Mouse (Mus musculus): ENCODE measurements at regions not wholly inside any gene's neighbourhood (a gene's known extent, or its start where the extent isn't known, plus 50 kb on each side); places are given as distances from the start of the nearest gene placed in this dataset.
"Not testable (repeated sequence)": the region's sequence is repeated elsewhere in the genome, so short reads cannot be mapped to it uniquely, and the experiment has no call there.

DNA sequence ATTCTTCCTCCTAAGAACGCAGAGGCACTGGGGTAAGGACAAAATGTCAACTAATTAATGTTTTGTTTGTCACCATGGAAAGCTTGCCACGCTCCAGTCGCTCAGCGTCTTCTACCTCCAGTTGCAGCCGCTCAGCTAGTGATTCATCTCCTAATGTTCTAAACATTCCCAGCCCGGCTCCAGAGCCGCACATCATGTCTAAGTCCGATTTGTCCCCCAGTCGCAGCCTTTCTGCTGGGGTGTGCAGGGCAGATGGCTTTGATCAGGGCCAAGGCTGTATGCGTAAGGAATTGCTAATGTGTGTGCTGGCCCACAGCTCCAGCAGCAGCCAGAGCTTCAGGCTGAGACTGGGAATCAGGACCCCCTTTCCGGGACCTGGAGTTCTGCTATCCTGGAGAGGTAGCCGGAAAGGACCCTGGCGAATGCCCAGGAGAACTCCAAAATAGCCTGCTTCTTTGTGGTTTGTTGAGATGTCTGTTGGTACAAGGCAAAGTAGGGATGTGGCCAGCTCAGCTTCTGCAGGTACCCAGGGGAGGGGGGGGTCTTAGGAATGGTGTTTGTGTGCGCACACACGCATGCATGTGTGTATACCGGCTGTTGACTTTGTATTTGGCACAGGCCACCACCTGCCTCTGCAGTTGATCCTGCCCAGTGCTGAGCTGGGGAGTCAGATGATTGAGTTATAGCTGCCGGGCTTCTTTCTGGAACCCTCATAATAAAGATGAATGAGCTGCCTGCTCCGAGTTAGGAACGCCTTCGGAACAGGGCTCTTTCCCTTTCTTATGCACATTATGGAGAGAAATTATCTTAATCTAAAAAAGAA, 143.0 kb upstream of the Kcng1 start:
- no peak for DNase-seq (ENCODE audit: low spot score)

DNA sequence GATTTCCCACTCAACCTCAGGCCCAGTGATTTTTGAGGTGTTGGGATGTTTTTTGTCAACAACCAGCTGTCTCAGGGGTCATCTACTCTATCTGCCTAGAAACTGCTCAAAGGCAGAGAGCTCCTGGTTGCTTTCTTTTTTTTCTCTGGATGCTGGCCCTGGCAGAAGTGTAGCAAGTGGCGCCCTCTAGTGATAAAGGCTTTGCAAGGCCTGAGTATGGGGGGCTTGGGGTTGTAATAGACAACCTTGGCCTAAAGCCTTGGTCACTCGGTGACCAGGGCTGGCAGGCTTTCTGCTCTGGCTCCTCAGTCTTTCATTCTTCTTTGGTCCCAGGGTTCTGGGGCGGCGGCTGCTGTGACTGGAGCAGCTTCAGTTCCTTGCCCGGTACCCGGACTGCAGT, 142.0 kb upstream of the Kcng1 start:
- no peak for DNase-seq (ENCODE audit: low spot score)

DNA sequence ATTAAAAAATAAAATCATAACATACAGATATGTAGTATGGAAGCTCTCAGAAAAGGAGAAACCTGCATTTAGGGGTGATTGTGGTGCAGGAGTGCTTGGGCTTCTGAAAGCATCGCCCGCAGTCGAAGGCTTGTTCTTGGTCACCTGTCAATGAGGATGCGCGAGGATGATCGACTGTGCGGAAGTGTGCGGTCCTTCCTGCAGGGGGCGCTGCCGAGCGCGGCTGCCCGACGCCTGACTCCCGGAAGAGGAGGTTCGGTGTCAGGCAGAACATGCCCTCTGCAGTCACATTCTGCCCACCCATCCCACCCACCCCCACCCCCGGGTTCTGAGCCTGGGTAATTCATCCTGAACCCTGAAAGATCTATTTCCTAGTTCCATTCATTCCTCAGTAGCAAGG, 133.6 kb upstream of the Kcng1 start:
- no peak for DNase-seq (ENCODE audit: low spot score)

DNA sequence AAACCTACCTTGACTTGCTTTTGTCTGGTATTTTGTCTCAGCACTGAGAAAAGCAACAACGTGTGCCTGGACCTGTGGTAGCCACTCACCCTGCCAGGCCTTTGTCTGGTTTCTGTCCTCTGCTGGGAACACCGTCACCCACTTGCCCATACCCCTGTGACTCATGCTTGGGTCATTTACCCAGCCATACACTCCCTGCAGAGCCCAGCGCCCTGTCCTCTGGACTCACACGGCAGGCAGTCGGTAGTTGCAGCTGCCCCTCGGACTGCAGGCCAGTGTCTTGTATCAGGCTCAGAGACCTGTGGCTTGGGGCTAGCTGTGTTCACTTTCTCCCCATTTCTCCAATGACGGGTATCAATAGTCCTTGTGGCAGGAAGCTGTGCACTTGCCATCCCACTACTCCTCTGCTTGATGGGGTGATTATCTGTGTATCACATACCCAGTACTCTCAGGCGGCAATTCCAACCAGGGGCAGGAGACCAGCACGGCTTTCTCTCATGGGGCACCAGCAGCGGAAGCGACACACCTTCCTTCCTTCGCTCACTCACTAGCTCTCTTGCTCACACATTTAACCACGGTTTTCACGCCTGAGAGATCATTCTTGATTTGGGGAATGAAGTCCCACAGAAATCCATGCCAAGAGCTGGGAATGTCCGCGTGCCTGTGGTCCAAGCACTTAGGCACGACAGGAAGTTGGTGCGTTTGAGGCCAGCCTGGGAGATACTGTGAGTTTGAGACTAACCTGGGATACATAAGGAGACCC, 132.8 kb upstream of the Kcng1 start:
- no peak for DNase-seq (ENCODE audit: low spot score)

DNA sequence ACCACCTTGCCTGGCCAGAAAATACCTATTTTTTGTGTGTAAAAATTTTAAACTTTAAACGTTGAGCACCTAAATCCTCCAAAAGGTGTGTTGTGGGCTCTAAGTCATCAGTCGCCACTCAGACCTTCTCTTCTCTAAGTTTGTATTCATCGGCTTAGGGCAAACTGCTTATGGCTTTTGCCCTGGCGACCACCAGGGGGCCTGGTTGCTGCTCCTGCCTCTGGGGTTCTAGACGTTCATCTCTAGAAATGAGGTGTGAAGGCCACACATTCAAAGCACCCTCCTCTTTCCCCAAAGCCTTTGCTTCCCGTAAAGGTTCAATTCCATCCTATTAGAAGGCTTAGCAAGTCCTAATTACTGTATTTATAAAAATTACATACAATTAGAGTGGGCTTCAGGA, 131.3 kb upstream of the Kcng1 start:
- DNase-seq (ENCODE audit: low spot score), result peak; percentile 9

DNA sequence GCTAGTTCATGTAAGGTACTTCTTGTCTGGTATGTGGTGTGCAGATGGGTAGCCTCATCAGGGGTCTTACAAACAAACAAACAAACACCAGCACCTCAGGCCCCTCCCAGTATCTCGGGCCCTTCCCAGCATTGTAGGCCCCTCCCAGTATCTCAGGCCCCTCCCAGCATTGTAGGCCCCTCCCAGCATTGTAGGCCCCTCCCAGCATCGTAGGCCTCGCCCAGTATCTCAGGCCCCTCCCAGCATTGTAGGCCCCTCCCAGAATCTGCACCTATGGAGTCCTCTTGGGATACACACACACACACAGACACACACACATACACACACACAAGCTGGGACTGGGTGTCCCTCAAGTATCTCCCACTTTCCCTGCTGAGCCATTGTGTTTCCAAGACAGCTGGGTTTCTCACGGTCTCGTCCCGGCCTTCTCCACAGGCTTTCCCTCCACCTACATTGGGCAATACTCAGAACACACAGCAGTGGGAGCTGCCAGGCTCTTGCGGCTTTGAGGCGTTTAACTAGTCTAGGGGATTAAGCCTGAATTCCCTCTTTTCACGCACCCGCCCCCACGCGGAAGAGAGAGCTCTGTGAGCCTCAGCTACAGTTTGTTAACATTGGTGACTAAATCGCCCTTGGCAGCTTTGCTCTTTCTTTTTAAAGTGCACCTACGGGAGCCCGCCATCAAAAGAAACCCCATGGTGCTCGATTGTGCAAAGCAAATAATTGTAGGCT, 121.4 kb upstream of the Kcng1 start:
- no peak for DNase-seq (ENCODE audit: low spot score)

DNA sequence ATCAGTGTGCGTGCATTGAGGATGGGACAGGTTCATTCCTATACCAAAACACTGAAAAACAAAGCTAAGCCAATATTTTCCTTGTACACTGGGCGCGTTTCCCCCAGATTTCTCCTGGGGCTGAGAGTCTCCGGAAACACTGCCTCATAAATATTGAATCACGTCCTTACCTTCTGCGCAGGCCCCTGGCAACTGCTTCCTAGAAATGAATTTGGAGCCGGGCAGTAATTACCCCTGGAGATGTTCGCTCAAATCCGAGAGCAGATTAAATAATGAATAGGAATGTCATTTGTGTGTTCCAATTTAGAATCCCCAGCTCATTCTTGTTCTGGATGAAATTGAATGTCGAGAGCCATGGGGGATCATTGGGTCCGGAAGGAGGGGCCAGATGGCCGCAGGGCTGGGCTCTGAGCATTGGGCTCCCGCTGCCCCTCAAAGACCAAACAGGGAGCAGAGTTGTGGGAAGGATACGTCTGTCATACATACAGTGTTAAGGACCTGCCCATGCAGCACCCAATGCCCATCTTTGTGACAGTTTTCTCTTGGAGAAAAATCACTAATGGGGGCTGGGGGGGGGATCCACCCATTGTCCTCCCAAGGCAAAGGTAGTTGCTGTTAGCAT, 117.7 kb upstream of the Kcng1 start:
- DNase-seq (ENCODE audit: low spot score), result no peak

DNA sequence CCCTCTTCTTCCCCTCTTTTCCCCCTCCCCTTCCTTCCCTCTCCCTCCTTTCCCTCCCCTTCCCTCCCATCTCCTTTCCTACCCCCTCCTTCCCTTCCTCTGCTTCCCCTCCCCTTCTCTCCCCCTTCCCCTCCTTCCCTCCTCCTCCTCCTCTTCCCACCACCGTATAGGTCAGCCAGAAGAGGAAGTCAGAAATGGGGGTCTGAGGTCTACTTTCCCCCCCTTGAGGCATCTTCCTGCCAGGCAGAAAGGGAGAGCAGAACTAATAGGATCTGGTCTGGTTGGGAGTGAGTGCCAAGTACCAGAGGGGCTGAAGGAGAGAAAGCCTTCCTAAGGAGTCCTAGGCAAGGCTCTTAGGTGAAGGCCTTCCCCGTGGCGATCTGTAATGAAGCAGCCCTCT, 114.8 kb upstream of the Kcng1 start:
- DNase-seq (ENCODE audit: low spot score), result no peak

DNA sequence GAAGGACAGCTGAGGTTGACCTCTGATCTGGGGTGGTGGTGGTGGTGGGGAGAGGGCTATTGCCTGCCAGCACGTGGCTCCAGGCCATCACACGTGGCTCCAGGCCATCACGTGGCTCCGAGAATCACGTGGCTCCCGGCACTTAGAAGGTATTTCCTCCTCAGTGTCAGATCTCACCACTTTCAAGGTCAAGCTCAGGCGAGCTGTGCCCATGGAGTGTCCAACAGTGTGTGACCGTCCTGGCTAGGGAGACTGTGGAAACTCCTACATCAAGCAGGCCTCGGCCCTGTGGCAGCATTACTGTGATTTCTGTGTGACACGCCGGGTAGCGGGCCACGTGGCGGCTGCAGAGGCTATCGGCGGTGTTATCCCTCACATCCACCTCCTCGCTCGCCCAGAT, 111.8 kb upstream of the Kcng1 start:
- no peak for DNase-seq (ENCODE audit: low spot score)

DNA sequence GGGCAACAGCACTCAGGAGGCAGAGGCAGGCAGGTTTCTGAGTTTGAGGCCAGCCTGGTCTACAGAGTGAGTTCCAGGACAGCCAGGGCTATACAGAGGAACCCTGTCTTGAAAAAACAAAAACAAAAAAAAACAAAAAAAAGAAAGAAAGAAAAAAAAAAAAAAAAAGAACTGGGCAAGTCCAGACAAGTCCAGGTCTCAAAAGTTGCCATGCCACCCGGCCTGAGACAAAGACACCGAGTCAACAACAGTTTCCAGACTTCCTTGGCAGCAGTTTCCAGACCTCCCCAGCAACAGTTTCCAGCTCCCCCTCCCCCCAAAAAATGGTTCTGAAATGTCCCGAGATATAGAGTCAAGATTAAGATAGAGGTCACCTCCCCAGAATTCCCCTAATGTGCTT, 110.6 kb upstream of the Kcng1 start:
- not testable (repeated sequence) for DNase-seq (ENCODE audit: low spot score)

DNA sequence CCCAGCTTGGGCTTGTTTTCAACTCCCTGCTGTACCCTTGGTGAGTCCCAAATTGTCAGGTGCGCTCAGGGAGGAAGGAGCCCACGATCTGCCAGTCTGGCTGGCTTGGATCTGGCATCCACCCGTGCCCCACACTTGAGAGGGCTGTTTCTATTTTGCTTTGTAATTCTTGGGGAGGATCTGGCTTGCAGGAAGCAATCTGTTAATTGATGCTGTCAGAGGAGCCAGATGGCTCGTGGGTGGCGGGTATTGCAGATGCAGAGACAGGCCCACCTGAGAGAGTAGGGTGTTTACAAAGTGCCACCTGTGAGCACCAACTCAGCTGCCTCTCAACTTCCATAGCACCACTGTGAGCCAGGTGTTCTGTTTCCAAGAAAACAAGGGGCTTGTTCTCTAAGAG, 99.1 kb upstream of the Kcng1 start:
- DNase-seq (ENCODE audit: low spot score), result no peak

DNA sequence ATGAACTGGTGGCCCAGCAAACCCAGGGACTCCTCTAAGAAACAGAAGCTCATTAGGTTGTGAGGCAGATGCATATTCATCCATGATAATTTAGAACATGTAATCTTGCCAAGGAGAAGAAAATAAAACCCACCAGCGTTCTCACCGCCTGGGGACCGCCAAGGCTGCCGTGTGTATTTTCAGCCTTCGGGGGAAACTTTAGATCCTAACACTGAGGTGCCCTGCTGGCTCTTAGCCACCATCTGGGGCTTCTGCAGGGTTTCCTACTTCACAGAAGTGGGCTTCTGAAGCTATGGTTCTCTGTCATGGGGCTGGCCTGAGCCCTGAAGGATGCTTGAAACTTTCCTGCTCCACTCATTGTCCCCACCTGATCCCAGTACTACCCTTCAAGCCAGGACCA, 90.8 kb upstream of the Kcng1 start:
- no peak for DNase-seq (ENCODE audit: low spot score)

DNA sequence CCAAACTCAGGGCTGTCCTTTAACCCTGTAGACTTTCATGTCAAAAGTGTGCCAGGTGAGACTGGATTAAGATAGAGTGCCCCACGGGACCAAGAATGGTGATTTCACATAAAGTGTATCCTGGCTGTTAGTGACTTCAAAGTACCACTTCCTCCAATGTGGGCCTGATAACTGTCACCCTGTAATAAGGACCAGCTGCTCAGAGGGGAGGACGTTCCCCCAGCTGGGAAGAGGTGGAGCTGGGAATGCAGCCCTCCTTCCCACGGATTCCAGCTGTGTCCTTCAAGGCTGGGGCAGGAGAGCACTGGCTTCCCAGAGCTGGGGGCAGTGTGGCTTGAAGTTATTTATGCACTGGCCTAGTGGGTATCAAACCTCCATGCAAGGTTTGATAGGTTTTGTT, 89.7 kb upstream of the Kcng1 start:
- DNase-seq (ENCODE audit: low spot score), result no peak

DNA sequence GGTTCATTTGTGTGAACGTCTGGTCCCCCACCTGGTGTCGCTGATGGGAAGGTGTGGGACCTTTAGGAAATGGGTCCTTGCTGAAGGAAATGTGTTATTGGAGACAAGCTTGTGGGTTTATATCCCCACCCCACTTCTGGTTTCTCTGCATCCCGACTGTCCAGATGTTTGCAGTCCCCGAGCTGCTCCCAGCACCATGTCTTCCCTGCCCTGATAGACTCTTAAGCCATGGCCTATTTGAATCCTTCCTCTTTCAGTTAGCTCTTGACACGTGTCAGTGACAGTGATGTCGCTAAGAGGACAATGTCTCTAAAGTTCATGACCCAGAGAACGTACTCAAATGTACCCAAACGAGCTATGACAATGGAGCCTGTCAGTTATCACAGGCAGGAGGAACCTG, 77.7 kb upstream of the Kcng1 start:
- DNase-seq (ENCODE audit: low spot score), result no peak

DNA sequence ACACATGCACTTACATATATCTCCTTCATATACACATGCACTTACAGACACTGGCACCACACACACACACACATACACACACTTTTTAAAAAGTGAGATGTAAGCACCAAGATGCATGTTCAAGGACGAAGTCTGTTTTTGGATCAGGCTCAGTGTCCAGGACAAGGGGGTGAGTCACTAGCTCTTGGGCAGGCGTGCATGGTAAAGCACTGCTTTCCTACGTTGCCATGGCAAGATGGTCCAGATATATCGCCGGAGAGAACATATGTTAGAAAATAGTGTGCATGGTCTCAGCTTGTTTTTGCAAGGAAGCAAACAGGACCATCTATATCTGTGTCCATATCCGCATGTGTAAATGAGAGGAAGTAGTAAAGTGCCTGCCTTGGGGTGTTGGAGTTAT, 77.0 kb upstream of the Kcng1 start:
- no peak for DNase-seq (ENCODE audit: low spot score)

DNA sequence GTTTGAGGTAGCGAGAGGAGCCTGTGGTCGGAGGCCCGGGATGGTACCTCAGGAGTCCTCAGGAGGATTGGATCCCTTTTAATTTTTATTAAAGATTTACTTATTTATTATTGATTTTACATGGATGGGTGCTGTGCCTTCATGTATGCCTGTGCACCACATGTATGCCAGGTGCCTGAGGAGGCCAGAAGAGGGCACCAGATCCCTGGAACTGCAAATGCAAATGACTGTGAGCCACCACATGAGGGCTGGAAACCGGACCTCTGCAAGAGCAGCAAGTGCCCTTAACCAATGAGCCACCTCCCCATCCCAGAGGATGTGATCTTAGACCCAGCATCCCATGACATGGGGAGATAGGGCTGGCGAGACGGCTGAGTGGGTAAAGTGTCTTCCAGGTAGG, 76.3 kb upstream of the Kcng1 start:
- no peak for DNase-seq (ENCODE audit: low spot score)

DNA sequence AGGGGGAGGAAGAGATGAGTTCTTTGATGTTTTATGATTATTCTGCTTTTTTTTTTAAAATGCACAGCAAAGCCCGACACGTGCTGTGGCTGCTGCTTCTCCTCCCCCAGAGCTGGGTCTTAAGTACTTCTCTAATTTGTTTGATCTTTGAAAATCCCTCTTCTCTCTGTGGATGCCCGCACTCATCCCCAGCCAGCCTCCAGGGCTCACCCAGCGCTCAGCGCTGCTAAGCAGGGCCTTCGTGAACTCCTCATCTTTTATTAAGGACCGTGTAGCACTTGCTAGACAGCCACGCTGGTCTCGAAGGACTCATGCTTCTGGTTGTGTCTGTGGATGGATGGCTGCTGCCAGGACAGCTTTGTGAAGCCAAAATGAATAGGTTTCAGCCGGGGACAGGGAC, 72.9 kb upstream of the Kcng1 start:
- DNase-seq (ENCODE audit: low spot score), result no peak

DNA sequence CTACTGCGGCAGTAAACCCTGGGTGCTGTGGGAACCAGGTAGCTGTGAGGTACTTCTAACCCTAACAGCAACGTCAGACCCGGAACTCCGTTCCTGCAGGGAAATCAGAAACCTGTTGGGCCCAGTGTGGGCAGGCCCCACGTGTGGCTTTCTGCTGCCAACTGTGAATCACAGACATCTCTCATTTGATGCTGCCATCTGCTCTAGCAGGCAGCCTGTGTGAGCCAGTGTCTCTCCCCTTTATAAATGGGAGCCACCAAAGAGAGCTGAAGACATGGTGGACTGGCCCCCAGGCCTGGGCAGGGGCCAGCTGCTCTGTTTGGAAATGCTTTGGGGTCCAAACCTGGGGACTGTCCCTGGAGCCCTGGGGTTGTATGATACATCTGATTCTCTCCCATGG, 71.1 kb upstream of the Kcng1 start:
- DNase-seq (ENCODE audit: low spot score), result no peak

DNA sequence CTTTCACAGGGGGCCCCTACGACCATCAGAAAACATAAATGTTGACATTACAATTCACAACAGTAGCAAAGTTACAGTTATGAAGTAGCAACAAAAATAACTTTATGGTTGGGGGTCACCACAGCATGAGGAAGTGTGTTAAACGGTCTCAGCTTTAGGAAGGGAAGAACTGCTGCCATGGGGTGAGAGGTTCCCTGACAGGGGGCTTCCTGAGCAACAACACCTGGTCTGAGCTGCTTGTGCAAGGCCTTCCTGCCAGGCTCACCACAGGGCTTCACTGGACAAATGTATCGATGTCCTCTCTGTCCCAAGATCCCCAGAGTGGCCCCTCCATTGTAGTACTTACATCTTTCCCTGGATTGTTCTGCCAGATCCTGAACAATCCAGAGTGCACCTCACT, 70.7 kb upstream of the Kcng1 start:
- DNase-seq (ENCODE audit: low spot score), result no peak

DNA sequence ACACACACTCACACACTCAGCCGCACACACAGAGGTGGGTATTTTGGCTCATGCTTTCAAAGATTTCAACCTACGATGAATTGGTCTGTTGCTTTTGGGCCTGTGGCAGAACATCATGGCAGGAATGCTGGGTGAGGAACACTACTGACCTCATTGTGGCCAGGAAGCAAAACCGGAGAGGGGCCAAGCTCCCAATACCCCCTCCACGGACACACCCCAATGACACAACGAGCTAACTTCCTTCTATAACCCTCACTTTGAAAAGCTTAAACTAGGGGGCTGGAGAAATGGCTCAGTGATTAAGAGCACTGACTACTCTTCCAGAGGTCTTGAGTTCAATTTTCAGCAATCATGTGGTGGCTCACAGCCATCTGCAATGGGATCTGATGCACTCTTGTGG, 63.8 kb upstream of the Kcng1 start:
- no peak for DNase-seq (ENCODE audit: low spot score)

DNA sequence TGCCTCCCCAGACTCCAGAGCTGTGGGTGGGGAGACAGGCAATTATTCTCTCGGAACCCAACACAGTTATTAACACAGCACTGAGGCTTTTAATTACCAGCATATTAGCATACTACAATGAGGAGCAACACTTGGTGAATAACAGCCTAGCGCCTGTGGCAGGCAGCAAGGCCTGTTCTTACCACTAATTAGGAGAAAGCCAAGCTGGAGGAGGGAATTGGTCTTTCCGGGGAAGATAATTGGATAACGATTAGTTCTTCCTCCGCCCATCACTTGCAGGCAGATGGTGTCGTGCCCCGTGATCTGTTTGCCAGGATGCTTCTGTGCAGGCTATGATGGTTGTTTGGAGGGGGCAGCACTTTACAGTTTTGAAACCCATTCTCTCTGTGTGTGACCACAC, 62.2 kb upstream of the Kcng1 start:
- no peak for DNase-seq (ENCODE audit: low spot score)

DNA sequence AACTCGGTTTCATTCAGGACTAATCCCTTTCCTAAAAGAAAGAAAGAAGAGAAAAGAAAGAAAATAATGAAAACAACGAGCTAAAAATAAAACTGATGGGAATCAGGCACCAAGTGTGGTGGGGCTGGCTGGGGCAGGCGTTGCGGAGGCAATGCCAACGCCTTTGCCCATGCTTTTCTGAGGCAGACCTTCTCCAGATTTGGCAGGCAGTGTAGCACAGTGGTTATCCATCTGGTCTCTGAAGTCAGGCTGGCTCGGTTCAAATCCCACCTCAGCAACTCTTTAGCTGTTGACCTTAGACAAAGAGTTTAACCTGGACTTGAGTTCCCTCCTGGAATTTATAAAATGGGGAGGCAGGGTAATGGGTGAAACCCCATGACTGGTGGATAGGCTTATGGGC, 57.3 kb upstream of the Kcng1 start:
- no peak for DNase-seq (ENCODE audit: low spot score)

DNA sequence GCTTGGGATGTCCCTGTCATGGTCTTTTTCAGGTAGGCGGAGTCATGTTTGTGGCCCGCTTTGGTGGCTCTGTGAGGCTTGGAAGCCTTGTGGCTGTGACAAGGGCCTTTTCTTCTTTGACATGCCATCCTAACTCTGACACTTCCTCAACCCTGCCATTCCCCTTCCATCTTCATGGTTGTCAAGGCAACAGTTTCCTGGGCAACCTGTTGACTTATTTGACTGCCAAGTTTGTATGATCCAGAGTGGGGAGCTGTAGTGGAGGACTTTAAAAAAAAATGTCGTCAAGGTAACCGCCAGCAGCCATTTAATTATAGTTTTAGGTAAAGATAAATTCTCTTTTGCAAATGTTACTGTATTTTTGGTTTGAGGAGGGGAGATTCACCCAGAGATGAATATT, 56.8 kb upstream of the Kcng1 start:
- no peak for DNase-seq (ENCODE audit: low spot score)

All from ovary, postnatal 36 days (tissue).